In the genomic region with DNA sequence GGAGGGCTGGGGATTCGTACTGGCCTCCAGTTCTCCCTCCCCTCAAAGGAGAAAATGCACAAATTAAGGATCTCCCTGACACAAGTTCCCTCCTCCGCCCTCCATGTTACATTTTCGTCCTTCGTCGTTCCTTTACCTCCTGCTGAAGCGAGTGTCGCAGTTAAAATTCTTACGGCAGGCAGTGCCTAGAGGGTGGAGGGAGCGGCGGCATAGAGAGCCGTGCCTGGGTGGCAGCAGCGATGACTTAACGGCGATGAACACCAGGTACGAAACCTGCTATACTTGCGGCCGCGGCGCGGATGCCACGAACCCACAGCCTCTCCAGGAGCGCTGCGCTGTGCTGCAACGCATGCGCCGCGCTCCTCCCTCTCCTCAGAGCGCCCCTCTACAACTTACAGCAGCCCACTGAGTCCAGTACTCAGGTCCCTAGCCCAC, we compare ENCODE assay signal across 8 mouse cellular contexts. TPM values are rescaled to one million over a fixed set of nuclear protein-coding genes. Genes with fewer than 3 reads are reported as not detected.
DNase-seq lines count a peak whose midpoint lies in the region; ATAC-seq lines count a peak whose summit lies in the region.

No protein-coding gene starts in this region.

- peak overlapping the region; percentile 79 for H3K27ac ChIP-seq in intestine, embryonic 16.5 days (ENCODE audit: low read length)
- H3K27ac ChIP-seq in liver, embryonic 11.5 days (ENCODE audit: low read depth, low read length), result peak overlapping the region; percentile 25; the same call in 1 of the 2 replicates
- peak overlapping the region; percentile 63 for H3K27ac ChIP-seq in stomach, embryonic 15.5 days

- ATAC-seq in intestine, embryonic 16.5 days, result no peak
- 0 out of 2 replicates have a peak, but pooled peaks have one; percentile 23 for ATAC-seq in liver, embryonic 11.5 days (replicated peaks; ENCODE audit: low FRiP score)
- ATAC-seq in monocyte, adult 5-6 weeks (replicated peaks; ENCODE audit: insufficient number of reproducible peaks, low FRiP score, low TSS enrichment, poor library complexity, severe bottlenecking), result peak; percentile 23; the same call in 1 of the 2 replicates
- peak; percentile 16; the same call in 1 of the 2 replicates for ATAC-seq in stomach, embryonic 15.5 days (ENCODE audit: insufficient read depth, low FRiP score, low read depth)

- peak overlapping the region; percentile 74 for H3K4me2 ChIP-seq in intestine, embryonic 16.5 days (ENCODE audit: low read depth, low read length)
- H3K4me2 ChIP-seq in liver, embryonic 11.5 days, result peak overlapping the region; percentile 82
- H3K4me2 ChIP-seq in stomach, embryonic 15.5 days, result peak overlapping the region; percentile 61

- peak; percentile 21 to 55 for DNase-seq in left cerebral cortex, adult 18-20 months (ENCODE audit: low spot score in 2 of 2)
- no peak for DNase-seq in left cerebral cortex, adult 11 months (ENCODE audit: low spot score)
- peak; percentile 69 for DNase-seq in cerebellum, postnatal 25 days
- peak; percentile 48 to 61 for DNase-seq in frontal cortex, postnatal 36 days (ENCODE audit: low spot score in 2 of 2)
- peak; percentile 46 for DNase-seq in liver, embryonic 11.5 days (ENCODE audit: low spot score)

- no peaks in the 10 kb centered on the region for H3K4me1 ChIP-seq in intestine, embryonic 16.5 days (ENCODE audit: control insufficient read depth, insufficient read depth, low read length)
- H3K4me1 ChIP-seq in liver, embryonic 11.5 days (replicated peaks; ENCODE audit: control insufficient read depth, insufficient read depth, low read length), result no peaks in the 10 kb centered on the region
- H3K4me1 ChIP-seq in stomach, embryonic 15.5 days, result no peaks in the 10 kb centered on the region

- peak overlapping the region; percentile 75 for H3K9ac ChIP-seq in intestine, embryonic 16.5 days (ENCODE audit: low read depth, low read length)
- H3K9ac ChIP-seq in liver, embryonic 11.5 days (ENCODE audit: low read depth, low read length), result peak overlapping the region; percentile 75
- H3K9ac ChIP-seq in stomach, embryonic 15.5 days, result peak overlapping the region; percentile 46; the same call in 1 of the 2 replicates

- peak overlapping the region; percentile 62 for H3K4me3 ChIP-seq in intestine, embryonic 16.5 days (ENCODE audit: low read length)
- peak overlapping the region; percentile 62 for H3K4me3 ChIP-seq in liver, embryonic 11.5 days (ENCODE audit: low read depth, low read length)
- H3K4me3 ChIP-seq in stomach, embryonic 15.5 days (replicated peaks), result peak overlapping the region; percentile 52

- WGBS in intestine, embryonic 16.5 days, result under 1% methylated on average over 28 of the region's 28 CpGs
- WGBS in liver, embryonic 11.5 days, result under 1% methylated on average over 26 of the region's 28 CpGs
- WGBS in stomach, embryonic 15.5 days, result 0% methylated on average over 24 of the region's 28 CpGs

- H3K36me3 ChIP-seq in intestine, embryonic 16.5 days (ENCODE audit: control insufficient read depth, insufficient read depth, low read length), result no peaks in the 10 kb centered on the region
- no peaks in the 10 kb centered on the region for H3K36me3 ChIP-seq in liver, embryonic 11.5 days (ENCODE audit: control insufficient read depth, insufficient read depth, low read length)
- H3K36me3 ChIP-seq in stomach, embryonic 15.5 days, result no peaks in the 10 kb centered on the region

- no peaks in the 10 kb centered on the region for H3K27me3 ChIP-seq in intestine, embryonic 16.5 days (replicated peaks; ENCODE audit: control insufficient read depth, insufficient read depth, low read length)
- no peaks in the 10 kb centered on the region for H3K27me3 ChIP-seq in liver, embryonic 11.5 days (replicated peaks; ENCODE audit: control insufficient read depth, insufficient read depth, low read length)
- H3K27me3 ChIP-seq in stomach, embryonic 15.5 days (replicated peaks), result no peaks in the 10 kb centered on the region

- H3K9me3 ChIP-seq in intestine, embryonic 16.5 days (ENCODE audit: control insufficient read depth, low read length), result no peaks in the 10 kb centered on the region
- H3K9me3 ChIP-seq in liver, embryonic 11.5 days (ENCODE audit: control insufficient read depth, low read length), result no peaks in the 10 kb centered on the region
- H3K9me3 ChIP-seq in stomach, embryonic 15.5 days, result no peaks in the 10 kb centered on the region

RNA-seq across cellular contexts. Expression of a gene that starts 7.0 kb away (rescaled TPM):
- total RNA-seq in left cerebral cortex, adult 18-20 months (2021), result not detected
- polyA plus RNA-seq in intestine, embryonic 16.5 days (2015; fragmentation: Nextera tagmentation; extraction: Ambion mirVana), result not detected in 2 replicates
- polyA plus RNA-seq in liver, embryonic 11.5 days (2014; fragmentation: Nextera tagmentation; extraction: Ambion mirVana), result not detected in 2 replicates
- total RNA-seq in monocyte, adult 5-6 weeks (2017), result 1.2 TPM in 1 of 3 replicates, not detected in the others
- not detected in 2 replicates for polyA plus RNA-seq in stomach, embryonic 15.5 days (2015; fragmentation: Nextera tagmentation; extraction: Ambion mirVana)

Comparison
In these comparisons a context has a peak if more than half of its experiments do, and no peak if none do; other contexts are left out.
1. H3K27ac ChIP-seq: peak in every context shown above with its lines; median percentile 79 in intestine, embryonic 16.5 days; 63 in stomach, embryonic 15.5 days; 25 in liver, embryonic 11.5 days.